Mouse (Mus musculus) thymus, adult 2 months (tissue): ENCODE results near the gene Ptrh2.

ENCODE experiments used
- CTCF ChIP-seq: fragments of 200-500 bp; IDR thresholded peaks from 2 replicates; pipeline ENCODE4 v1.5.1; 2012; ENCODE audit warnings: mild to moderate bottlenecking, control low read depth, low read length, moderate library complexity, borderline replicate concordance; ENCODE audit not compliant: control insufficient read depth, poor library complexity, insufficient read depth; ENCODE audit errors: extremely low read depth
- POLR2A ChIP-seq: fragments of 200-500 bp; IDR thresholded peaks from 2 replicates; pipeline ENCODE4 v1.6.1; 2012; ENCODE audit warnings: mild to moderate bottlenecking, low read length, control low read depth, moderate library complexity; ENCODE audit not compliant: control insufficient read depth, poor library complexity, insufficient read depth; ENCODE audit errors: extremely low read depth

GRCm38 (mm10) chr11:86692546-86692945 is 8.8 kb downstream of the Ptrh2 start:
- TF ChIP-seq POLR2A (no peak), CTCF (no peak)
